Mouse (Mus musculus) MEL (cell line): ENCODE data around the gene Zfp365. TPM values are rescaled to one million over a fixed set of nuclear protein-coding genes. Genes with fewer than 3 reads are reported as not detected.

ENCODE experiments used
- BHLHE40 ChIP-seq: IDR thresholded peaks from 2 replicates; pipeline ENCODE4 v1.6.1; 2012; ENCODE audit warnings: low read depth, mild to moderate bottlenecking, inconsistent platforms, low read length, improper control_type of control experiment, borderline replicate concordance
- GATA1 ChIP-seq: IDR thresholded peaks from 2 replicates; pipeline ENCODE4 v1.6.1; 2011; ENCODE audit warnings: low read depth, low read length, improper control_type of control experiment
- MAFK ChIP-seq: IDR thresholded peaks from 2 replicates; pipeline ENCODE4 v1.6.1; 2011; ENCODE audit warnings: low read depth, mild to moderate bottlenecking, low read length, improper control_type of control experiment, borderline replicate concordance
- polyA plus RNA-seq, 2 experiments: library from polyadenylated mRNA; stranded (reverse) in 1 of 2; unstranded in 1 of 2; fragments of >175 nt in 1 of 2; fragments of >200 nt in 1 of 2; gene quantifications; 2 replicates each; pipeline versions ENCODE4 v1.2.1 to v1.2.4; 2012; ENCODE audit warnings: low replicate concordance in 2 of 2, low read depth in 1 of 2; ENCODE audit not compliant: insufficient read length in 2 of 2, insufficient read depth in 1 of 2, missing spikeins in 1 of 2
- total RNA-seq: library from RNA; depleted of rRNA; stranded (reverse); fragments of 300-350 nt; gene quantifications from 2 replicates; pipeline ENCODE4 v1.2.3, GENCODE M21; 2012; rRNA removed

The Zfp365 gene
- total and polyA plus RNA-seq, 3 experiments, result not detected

- TF ChIP-seq BHLHE40 (no peak), GATA1 (no peak), MAFK (no peak)
Measured at GRCm38 (mm10) chr10:67836426-67836825, 76.0 kb downstream of the Zfp365 start (continued).

Other genes with a start within 250 kb of the Zfp365 start
- 1.1 and 1.3 TPM in 2 replicates for gene Rtkn2, start 66.9 kb upstream of the Zfp365 start, total RNA-seq
- gene Rtkn2, start 66.9 kb upstream of the Zfp365 start, polyA plus RNA-seq, result 1 to 10 TPM in 1 of 2 experiments, not detected in 1; 1.3 TPM